Mouse (Mus musculus): Measurements from ENCODE around the gene Tnfrsf13b. TPM values are rescaled to one million over a fixed set of nuclear protein-coding genes. Genes with fewer than 3 reads are reported as not detected.

The Tnfrsf13b gene
- 77.9 TPM for polyA plus RNA-seq (2017; shearing (Covaris generic))

DNA sequence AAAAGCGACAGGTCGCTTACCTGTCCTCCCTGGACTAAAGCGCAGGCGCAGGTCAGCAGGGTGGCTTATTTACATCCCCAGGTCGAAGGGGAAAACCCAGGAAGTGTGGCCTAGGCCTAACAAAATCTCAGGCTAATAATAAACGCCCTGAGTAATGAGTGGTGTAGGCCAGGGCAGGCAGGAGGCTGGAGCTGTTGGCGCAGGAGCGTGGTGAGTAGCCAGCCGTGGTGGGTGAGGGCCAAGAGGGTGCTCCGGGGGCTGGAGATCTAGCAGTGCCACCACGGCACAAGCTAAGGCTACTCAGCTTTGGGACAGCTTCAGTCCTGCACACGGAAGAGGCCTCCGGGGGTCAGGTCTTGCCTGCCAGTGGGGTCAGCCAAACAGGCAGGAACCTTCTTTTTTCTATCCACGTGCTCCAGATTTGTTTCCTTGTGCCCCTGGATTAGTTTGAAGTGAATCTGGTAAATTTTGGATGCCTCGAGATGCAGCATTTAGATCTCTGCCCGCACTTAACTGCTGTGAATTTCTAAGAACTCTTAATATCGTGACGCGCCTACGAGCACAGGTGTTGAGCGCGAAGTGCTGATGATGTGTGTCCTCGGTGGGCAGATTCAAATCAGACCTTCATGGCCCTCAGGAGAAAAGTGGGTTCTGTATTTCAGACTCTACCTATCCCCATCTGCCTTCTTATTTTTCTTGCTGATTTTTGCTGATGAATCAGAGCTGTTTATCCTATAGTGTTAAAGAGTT lies at the start of gene Tnfrsf13b:
TSS of gene Tnfrsf13b (plus strand) at position 150 of the 750 bp plus-strand sequence.

DNA sequence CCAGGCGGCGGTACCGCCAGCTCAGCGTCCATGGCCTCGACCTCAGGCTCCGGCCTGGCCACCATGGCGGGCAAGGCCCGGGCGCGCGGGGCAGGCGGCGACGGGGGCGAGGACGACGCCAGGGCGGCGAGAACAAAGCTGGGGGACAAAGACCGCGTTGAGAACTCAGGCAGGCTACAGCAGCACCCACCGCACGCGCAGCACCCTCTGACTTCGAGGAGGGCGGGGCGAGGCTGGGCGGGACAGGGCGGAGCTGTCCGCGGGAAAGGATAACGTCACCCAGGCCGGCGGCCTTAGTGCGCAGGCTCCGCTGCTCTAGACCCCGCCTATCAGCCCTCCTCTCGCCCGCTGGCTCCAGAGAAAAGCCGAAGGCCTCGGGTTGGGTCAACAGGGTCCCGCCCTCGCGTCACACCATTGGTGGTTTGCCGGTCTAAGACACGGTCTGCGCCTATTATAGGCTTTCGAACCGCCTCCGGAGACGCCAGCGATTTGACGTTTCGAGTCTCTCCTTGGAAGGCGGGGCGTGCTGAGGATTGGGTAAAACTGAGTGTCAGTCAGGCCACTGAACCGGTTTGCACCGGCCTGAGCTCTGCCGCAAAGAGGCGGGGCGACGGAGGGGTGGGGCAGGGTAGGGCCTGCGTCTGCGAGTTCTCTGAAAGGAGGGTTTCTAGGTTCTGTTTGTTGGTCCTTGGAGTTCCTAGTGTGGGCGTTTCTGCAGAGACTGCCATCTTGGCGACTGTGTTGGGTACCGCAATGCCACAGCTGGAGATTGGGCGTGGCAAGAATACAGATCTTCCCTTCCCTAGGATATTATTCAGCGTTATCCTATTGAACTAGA lies 48.5 kb downstream of the Tnfrsf13b start, which contains the start of gene Usp22:
TSS of gene Usp22 (minus strand) at position 235 of the 838 bp plus-strand sequence.

Other genes starting within 250 kb of the Tnfrsf13b start
- 45.8 TPM for gene Tmem11, start 247.5 kb upstream of the Tnfrsf13b start, polyA plus RNA-seq (2017; shearing (Covaris generic))
- gene Natd1, start 212.0 kb upstream of the Tnfrsf13b start, polyA plus RNA-seq (2017; shearing (Covaris generic)), result 11.2 TPM
- gene Map2k3, start 194.7 kb upstream of the Tnfrsf13b start, polyA plus RNA-seq (2017; shearing (Covaris generic)), result 74.9 TPM
- gene Kcnj12, start 104.2 kb upstream of the Tnfrsf13b start, polyA plus RNA-seq (2017; shearing (Covaris generic)), result not detected
- 26.0 TPM for gene Usp22, start 48.3 kb downstream of the Tnfrsf13b start, polyA plus RNA-seq (2017; shearing (Covaris generic))
- gene Aldh3a1, start 80.8 kb downstream of the Tnfrsf13b start, polyA plus RNA-seq (2017; shearing (Covaris generic)), result not detected
- 62.6 TPM for gene Aldh3a2, start 140.7 kb downstream of the Tnfrsf13b start, polyA plus RNA-seq (2017; shearing (Covaris generic))
- gene Slc47a2, start 216.1 kb downstream of the Tnfrsf13b start, polyA plus RNA-seq (2017; shearing (Covaris generic)), result not detected

Measured in inflammation-experienced regulatory T-cells, adult 16 weeks (primary cell).